15 mouse cellular contexts compared by ENCODE assay signal in the genomic region with DNA sequence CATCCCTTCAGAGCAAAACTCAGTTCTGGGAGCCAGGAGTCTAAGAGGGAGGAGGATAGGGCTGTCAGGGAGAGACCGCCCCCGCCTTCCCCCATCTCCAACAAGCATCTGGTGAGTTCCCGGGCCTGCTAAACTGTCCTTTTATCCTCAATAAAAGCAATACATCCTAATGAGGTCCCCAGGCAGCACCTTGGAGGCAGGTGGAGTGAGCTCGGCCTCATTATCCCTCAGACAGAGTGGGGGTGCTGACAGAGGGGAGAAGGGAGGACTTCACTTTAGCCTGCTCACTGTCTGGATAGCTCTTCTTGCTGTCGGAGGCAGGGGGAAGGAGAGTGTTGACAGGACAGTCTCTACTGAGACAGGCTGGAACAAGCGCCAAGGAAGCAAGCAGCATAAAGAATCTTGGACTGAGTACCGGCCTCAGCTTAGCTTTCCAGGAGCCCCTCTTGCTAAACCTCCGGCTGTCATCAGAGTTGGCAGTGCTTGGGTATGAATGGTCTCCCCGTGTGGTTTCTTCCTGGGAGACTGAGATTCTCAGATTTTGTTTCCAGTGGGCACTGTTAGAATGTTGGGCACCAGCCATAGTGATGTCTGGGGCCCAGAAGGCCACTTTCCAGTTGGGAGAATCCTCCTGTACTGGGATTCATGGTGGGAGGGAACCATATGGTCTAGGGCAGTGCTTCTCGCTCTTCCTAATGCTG.
DNase-seq lines count a peak whose midpoint lies in the region; ATAC-seq lines count a peak whose summit lies in the region.
"Had no signal": no experiment of that assay in that cellular context is flagged by ENCODE, and none has a peak within 500 bp of the region (broad histone marks: within the 10 kb centered on the region; RNA-seq: fewer than 3 reads in every experiment).

No protein-coding gene starts in this region.

- 73% methylated on average over 10 of the region's 10 CpGs for WGBS in midbrain, embryonic 12.5 days

- ATAC-seq in midbrain, embryonic 12.5 days (ENCODE audit: low FRiP score, low read depth) = peak; percentile 38; the same call in 1 of the 2 replicates

- H3K4me3 ChIP-seq in midbrain, embryonic 12.5 days = no peak overlapping the region
- H3K4me3 ChIP-seq: megakaryocyte, embryonic 14.5 days had no signal

- H3K9ac ChIP-seq in midbrain, embryonic 12.5 days (replicated peaks) = no peak overlapping the region

- no peak overlapping the region for H3K27ac ChIP-seq in midbrain, embryonic 12.5 days (replicated peaks)

- H3K4me2 ChIP-seq in midbrain, embryonic 12.5 days (replicated peaks) = no peak overlapping the region

- DNase-seq in layer of hippocampus, adult 18-20 months (ENCODE audit: low spot score in 2 of 2) = peak; percentile 45 to 77
- no peak for DNase-seq in layer of hippocampus, adult 9-10 months (ENCODE audit: low spot score)
- peak; percentile 45 for DNase-seq in cerebellum, adult 11 months
- peak; percentile 67 for DNase-seq in cerebellum, adult 9-10 months
- DNase-seq in urinary bladder, postnatal 25 days (ENCODE audit: low spot score) = no peak
- no peak for DNase-seq in c-Kit-positive CD71-positive TER-119-positive erythroid progenitor cells, embryonic 14.5 days (ENCODE audit: low spot score)
- DNase-seq in testis, postnatal 14 days (ENCODE audit: low spot score) = no peak
- DNase-seq: gastrocnemius, postnatal 25 days; heart, postnatal 36 days; kidney, postnatal 36 days; liver; spleen, adult 18-20 months; thymus, postnatal 36 days had no signal

- H3K36me3 ChIP-seq in midbrain, embryonic 12.5 days = no peaks in the 10 kb centered on the region

- H3K4me1 ChIP-seq in midbrain, embryonic 12.5 days = no peaks in the 10 kb centered on the region
- H3K4me1 ChIP-seq: megakaryocyte, embryonic 14.5 days had no signal

- H3K9me3 ChIP-seq in midbrain, embryonic 12.5 days = no peaks in the 10 kb centered on the region

- H3K27me3 ChIP-seq in midbrain, embryonic 12.5 days = no peaks in the 10 kb centered on the region
- H3K27me3 ChIP-seq: megakaryocyte, embryonic 14.5 days had no signal

Comparison
In these comparisons a context has a peak if more than half of its experiments do, and no peak if none do; other contexts are left out.
1. DNase-seq: peak in layer of hippocampus, adult 18-20 months (2 of 2), cerebellum, adult 11 months (single experiment) and cerebellum, adult 9-10 months (single experiment); none in layer of hippocampus, adult 9-10 months (single experiment), urinary bladder, postnatal 25 days (single experiment), c-Kit-positive CD71-positive TER-119-positive erythroid progenitor cells, embryonic 14.5 days (single experiment) and testis, postnatal 14 days (single experiment).